Mouse (Mus musculus): ENCODE results near the gene Cc2d2b. TPM values are rescaled to one million over a fixed set of nuclear protein-coding genes. Genes with fewer than 3 reads are reported as not detected.

Gene Cc2d2b
- 0.09 and 0.34 TPM in 2 replicates for polyA plus RNA-seq (2012; rRNA removed)

DNA sequence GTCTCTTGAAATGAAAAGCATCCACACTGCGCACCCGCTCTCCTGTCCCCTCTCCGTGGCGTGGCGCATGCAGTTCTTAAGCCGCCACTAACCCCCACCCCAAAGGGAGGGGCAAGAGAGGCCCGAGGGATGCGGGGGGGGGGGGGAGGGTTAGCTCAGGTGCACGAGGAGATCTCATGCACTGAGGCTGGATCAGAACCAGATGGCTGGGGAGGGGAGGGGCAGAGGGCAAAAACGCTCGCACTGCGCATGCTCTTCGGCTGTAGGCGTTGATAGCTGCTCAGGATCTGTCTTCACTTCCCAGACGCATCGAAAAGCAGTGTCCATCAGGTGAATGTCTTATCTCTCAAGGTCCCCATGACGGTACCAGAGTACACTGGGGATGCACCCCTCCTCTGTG is at the start of gene Cc2d2b:
Gene Cc2d2b, plus strand, starts transcription at position 195 of the 400 bp plus-strand sequence.
- peak; percentile 33 for DNase-seq (ENCODE audit: low read depth)
- no peak for TF ChIP-seq POLR2A (IDR thresholded peaks at IDR 0.05; ENCODE audit: borderline replicate concordance, extremely low read depth, insufficient read depth, insufficient read length, poor library complexity, severe bottlenecking)

DNA sequence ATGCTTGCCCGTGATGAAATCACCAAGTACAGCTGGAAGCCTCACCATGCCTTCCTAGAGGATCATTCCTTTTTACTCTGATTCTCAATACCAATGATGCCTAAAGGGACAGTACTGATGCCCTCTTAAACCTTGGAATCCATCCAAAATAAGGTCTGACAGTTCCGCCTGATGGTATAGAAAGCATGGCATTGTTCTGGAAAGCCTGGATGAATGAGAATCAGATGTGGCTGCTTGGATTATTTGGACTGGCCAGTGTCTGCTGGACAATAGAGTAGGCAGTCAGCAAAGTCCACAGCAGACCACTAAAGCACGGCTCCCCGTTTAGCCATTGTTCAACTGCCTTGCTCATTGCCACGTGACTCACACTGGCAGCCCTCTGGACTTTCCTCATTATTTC is 48.7 kb upstream of the Cc2d2b start:
- DNase-seq (ENCODE audit: low read depth), result peak; percentile 13
- TF ChIP-seq POLR2A (IDR thresholded peaks at IDR 0.05; ENCODE audit: borderline replicate concordance, extremely low read depth, insufficient read depth, insufficient read length, poor library complexity, severe bottlenecking) (no peak), CTCF (IDR thresholded peaks at IDR 0.05; ENCODE audit: borderline replicate concordance, extremely low read depth, insufficient read depth, insufficient read length) (no peak)

DNA sequence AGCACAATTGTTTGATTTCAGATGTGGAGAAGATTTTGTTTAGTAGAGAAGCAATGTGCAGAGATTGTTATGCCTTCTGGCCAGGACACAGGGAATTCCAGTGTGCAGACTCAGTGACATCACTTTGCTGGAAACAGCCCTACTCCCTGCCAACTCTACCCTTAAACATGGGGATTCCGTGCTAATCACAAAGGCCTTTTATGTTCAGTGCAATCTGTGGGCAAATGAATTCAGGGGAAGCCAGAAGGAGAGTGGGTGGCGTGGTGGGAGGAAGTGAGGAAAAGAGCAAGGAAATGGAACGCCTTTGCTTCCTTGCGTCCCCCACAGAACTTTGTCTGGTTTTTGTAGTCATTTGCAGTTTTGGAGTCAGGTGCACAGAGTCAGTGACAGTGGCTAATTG is 46.1 kb upstream of the Cc2d2b start:
- DNase-seq (ENCODE audit: low read depth), result peak; percentile 75
- TF ChIP-seq CTCF (IDR thresholded peaks at IDR 0.05; ENCODE audit: borderline replicate concordance, extremely low read depth, insufficient read depth, insufficient read length), result no peak
- no peak for TF ChIP-seq POLR2A (IDR thresholded peaks at IDR 0.05; ENCODE audit: borderline replicate concordance, extremely low read depth, insufficient read depth, insufficient read length, poor library complexity, severe bottlenecking)

GRCm38 (mm10) chr19:40712889-40713628 is 35.5 kb upstream of the Cc2d2b start:
- no peak for TF ChIP-seq POLR2A (IDR thresholded peaks at IDR 0.05; ENCODE audit: borderline replicate concordance, extremely low read depth, insufficient read depth, insufficient read length, poor library complexity, severe bottlenecking)
- no peak for TF ChIP-seq CTCF (IDR thresholded peaks at IDR 0.05; ENCODE audit: borderline replicate concordance, extremely low read depth, insufficient read depth, insufficient read length)
- DNase-seq (ENCODE audit: low read depth), result peak; percentile 16

DNA sequence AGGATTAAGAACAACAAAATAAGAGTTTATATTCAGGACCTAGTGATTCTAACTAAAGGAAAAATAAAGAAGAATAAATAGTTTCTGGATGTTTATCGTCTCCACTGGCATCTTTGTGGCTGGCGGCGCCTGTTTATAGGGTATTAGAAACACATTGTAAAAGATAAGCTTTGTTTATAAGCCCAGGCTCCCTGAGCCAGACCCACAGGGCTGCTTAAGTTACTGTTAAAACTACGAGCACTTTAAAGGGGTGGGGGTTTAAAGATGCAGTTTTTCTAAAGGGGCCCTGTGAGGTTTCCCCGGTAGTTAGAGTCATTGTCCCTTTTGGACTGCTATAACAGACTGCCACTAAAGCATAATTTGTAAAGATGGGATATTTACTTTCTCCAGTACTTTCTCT is 33.9 kb upstream of the Cc2d2b start:
- TF ChIP-seq POLR2A (IDR thresholded peaks at IDR 0.05; ENCODE audit: borderline replicate concordance, extremely low read depth, insufficient read depth, insufficient read length, poor library complexity, severe bottlenecking), result no peak
- no peak for TF ChIP-seq CTCF (IDR thresholded peaks at IDR 0.05; ENCODE audit: borderline replicate concordance, extremely low read depth, insufficient read depth, insufficient read length)
- no peak for DNase-seq (ENCODE audit: low read depth)

- no peak for TF ChIP-seq POLR2A (IDR thresholded peaks at IDR 0.05; ENCODE audit: borderline replicate concordance, extremely low read depth, insufficient read depth, insufficient read length, poor library complexity, severe bottlenecking)
- no peak for TF ChIP-seq CTCF (IDR thresholded peaks at IDR 0.05; ENCODE audit: borderline replicate concordance, extremely low read depth, insufficient read depth, insufficient read length)
- no peak for DNase-seq (ENCODE audit: low read depth)
Observed at GRCm38 (mm10) chr19:40716981-40717380, 31.6 kb upstream of the Cc2d2b start.

DNA sequence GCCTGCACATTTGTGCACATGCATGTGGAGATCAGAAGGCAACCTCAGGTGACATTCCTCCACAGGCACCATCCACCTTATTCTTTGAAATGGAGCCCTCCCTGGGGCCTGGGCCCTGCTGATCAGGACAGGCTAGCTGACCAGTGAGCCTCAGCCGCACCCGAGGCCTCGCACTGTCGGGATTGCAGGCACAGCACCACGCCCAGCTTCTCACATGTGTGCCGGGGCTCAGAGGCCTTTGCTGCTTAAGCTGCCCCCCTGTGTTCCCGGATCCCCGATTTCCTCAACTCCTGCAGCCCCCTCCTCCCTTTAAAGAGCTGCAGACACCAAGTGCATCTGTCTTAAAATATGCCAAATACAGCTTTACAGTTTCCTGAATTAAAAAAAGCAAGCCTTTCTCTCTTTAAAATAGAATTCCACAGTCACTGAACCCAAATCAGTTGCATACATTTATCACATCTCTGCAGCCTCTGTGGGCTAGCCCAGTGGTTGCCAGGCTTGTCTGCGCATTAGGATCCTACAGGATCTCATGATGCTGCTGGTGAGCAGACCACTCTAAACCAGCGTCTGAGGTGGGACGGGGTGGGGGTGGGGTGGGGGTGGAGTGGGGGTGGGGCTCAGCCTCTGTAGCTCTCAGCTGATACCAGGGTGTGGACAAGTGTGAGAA is 29.0 kb upstream of the Cc2d2b start:
- TF ChIP-seq CTCF (IDR thresholded peaks at IDR 0.05; ENCODE audit: borderline replicate concordance, extremely low read depth, insufficient read depth, insufficient read length), result no peak
- TF ChIP-seq POLR2A (IDR thresholded peaks at IDR 0.05; ENCODE audit: borderline replicate concordance, extremely low read depth, insufficient read depth, insufficient read length, poor library complexity, severe bottlenecking), result no peak
- DNase-seq (ENCODE audit: low read depth), result no peak

DNA sequence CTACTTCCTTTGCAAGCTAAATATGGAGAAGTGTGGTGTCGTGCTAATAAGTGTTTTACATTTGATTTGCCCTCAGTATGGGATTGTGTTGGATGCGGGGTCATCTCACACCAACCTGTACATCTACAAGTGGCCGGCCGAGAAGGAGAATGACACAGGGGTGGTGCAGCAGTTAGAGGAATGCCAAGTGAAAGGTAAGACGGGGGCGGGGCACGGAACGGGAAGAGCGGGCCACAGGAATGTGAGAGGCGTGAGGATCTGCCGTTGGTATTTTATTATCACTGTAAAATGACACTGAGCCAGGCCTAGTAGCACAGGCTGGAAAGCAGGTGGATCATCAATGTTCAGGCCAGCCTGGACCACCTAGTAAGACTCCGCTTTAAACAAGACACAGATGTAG is 28.2 kb upstream of the Cc2d2b start:
- TF ChIP-seq CTCF (IDR thresholded peaks at IDR 0.05; ENCODE audit: borderline replicate concordance, extremely low read depth, insufficient read depth, insufficient read length) (no peak), POLR2A (IDR thresholded peaks at IDR 0.05; ENCODE audit: borderline replicate concordance, extremely low read depth, insufficient read depth, insufficient read length, poor library complexity, severe bottlenecking) (no peak)
- DNase-seq (ENCODE audit: low read depth), result no peak

- peak; percentile 89 for DNase-seq (ENCODE audit: low read depth)
Observed at GRCm38 (mm10) chr19:40722137-40723038, 26.2 kb upstream of the Cc2d2b start.

GRCm38 (mm10) chr19:40723516-40723915 is 25.0 kb upstream of the Cc2d2b start:
- DNase-seq (ENCODE audit: low read depth), result no peak
- TF ChIP-seq CTCF (IDR thresholded peaks at IDR 0.05; ENCODE audit: borderline replicate concordance, extremely low read depth, insufficient read depth, insufficient read length), result no peak

More at GRCm38 (mm10) chr19:40722137-40723038, 26.2 kb upstream of the Cc2d2b start:
- no peak for TF ChIP-seq POLR2A (IDR thresholded peaks at IDR 0.05; ENCODE audit: borderline replicate concordance, extremely low read depth, insufficient read depth, insufficient read length, poor library complexity, severe bottlenecking)
- peak; percentile 72; the same call in 1 of the 2 replicates for TF ChIP-seq CTCF (IDR thresholded peaks at IDR 0.05; ENCODE audit: borderline replicate concordance, extremely low read depth, insufficient read depth, insufficient read length)

GRCm38 (mm10) chr19:40726148-40726547 is 22.4 kb upstream of the Cc2d2b start:
- no peak for DNase-seq (ENCODE audit: low read depth)
- TF ChIP-seq POLR2A (IDR thresholded peaks at IDR 0.05; ENCODE audit: borderline replicate concordance, extremely low read depth, insufficient read depth, insufficient read length, poor library complexity, severe bottlenecking), result no peak
- TF ChIP-seq CTCF (IDR thresholded peaks at IDR 0.05; ENCODE audit: borderline replicate concordance, extremely low read depth, insufficient read depth, insufficient read length), result no peak
